Mouse (Mus musculus) limb, embryonic 10.5 days (tissue): Measurements from ENCODE around the gene Sephs2. TPM values are rescaled to one million over a fixed set of nuclear protein-coding genes. Genes with fewer than 3 reads are reported as not detected.

Experiments used
- DNase-seq: peaks from one replicate; pipeline ENCODE4 v3.0.0-alpha.2; 2017; ENCODE audit warnings: low spot score
- H3K27ac ChIP-seq: fragments of 300-500 bp; sonication (generic); 2 replicates; pipeline ENCODE4 v1.5.1; 2016; ENCODE audit warnings: mild to moderate bottlenecking
- H3K27me3 ChIP-seq: fragments of 300-500 bp; sonication (generic); 2 replicates; pipeline ENCODE4 v1.6.1; 2016; ENCODE audit warnings: low read depth, mild to moderate bottlenecking; ENCODE audit not compliant: poor library complexity, severe bottlenecking
- H3K36me3 ChIP-seq: fragments of 300-500 bp; sonication (generic); 2 replicates; pipeline ENCODE4 v1.6.1; 2016; ENCODE audit warnings: mild to moderate bottlenecking, moderate library complexity
- H3K4me1 ChIP-seq: fragments of 300-500 bp; sonication (generic); 2 replicates; pipeline ENCODE4 v1.6.1; 2016
- H3K4me3 ChIP-seq: fragments of 300-500 bp; sonication (generic); 2 replicates; pipeline ENCODE4 v1.5.1; 2016; ENCODE audit warnings: mild to moderate bottlenecking, moderate library complexity
- H3K9me3 ChIP-seq: fragments of 300-500 bp; sonication (generic); replicated peaks from 2 replicates; pipeline ENCODE4 v1.6.1; 2016; ENCODE audit warnings: mild to moderate bottlenecking
- WGBS: fragments of 180-500 bp; shearing (Covaris S2); methylation state at CpG from one replicate; pipeline ENCODE4 v1.1.7; 2016; 5-methylcytosine and 5-hydroxymethylcytosine counted together
- polyA plus RNA-seq: library from polyadenylated mRNA; unstranded; fragments of >200 nt; fragmentation: Nextera tagmentation; extraction: Ambion mirVana; gene quantifications from 2 replicates; pipeline ENCODE4 v1.2.1, GENCODE M21; 2016

Gene Sephs2
- polyA plus RNA-seq, 1 experiment from 2014 or later = 89.7 TPM

- Histone ChIP-seq H3K9me3 (peaks cover 12% of the 10 kb centered on the region; the same call in 1 of the 2 replicates), H3K27me3 (no peaks in the 10 kb centered on the region), H3K4me1 (no peaks in the 10 kb centered on the region), H3K27ac (no peak overlapping the region), H3K36me3 (no peaks in the 10 kb centered on the region), H3K4me3 (no peak overlapping the region)
- 84% methylated on average over 1 of the region's 1 CpGs for WGBS
- no peak for DNase-seq
Observed at GRCm38 (mm10) chr7:127287940-127288339, 14.1 kb upstream of the Sephs2 start.

- 79% methylated on average over 6 of the region's 10 CpGs for WGBS
- no peak for DNase-seq
Observed at GRCm38 (mm10) chr7:127285154-127285553, 11.3 kb upstream of the Sephs2 start.

GRCm38 (mm10) chr7:127282190-127282589, 8.3 kb upstream of the Sephs2 start:
- Histone ChIP-seq H3K9me3 (0 out of 2 replicates have a peak, but pooled peaks cover 2% of the 10 kb centered on the region), H3K36me3 (no peaks in the 10 kb centered on the region), H3K4me1 (no peaks in the 10 kb centered on the region), H3K27ac (no peak overlapping the region), H3K4me3 (no peak overlapping the region), H3K27me3 (no peaks in the 10 kb centered on the region)
- WGBS = 91% methylated on average over 2 of the region's 2 CpGs
- DNase-seq = no peak

More at GRCm38 (mm10) chr7:127285154-127285553, 11.3 kb upstream of the Sephs2 start:
- no peaks in the 10 kb centered on the region for H3K27me3 ChIP-seq
- H3K4me1 ChIP-seq = no peaks in the 10 kb centered on the region
- no peak overlapping the region for H3K27ac ChIP-seq
- no peak overlapping the region for H3K4me3 ChIP-seq
- H3K9me3 ChIP-seq = peaks cover 12% of the 10 kb centered on the region; the same call in 1 of the 2 replicates
- H3K36me3 ChIP-seq = no peaks in the 10 kb centered on the region

- no peak for DNase-seq
- Histone ChIP-seq H3K27me3 (no peaks in the 10 kb centered on the region), H3K36me3 (no peaks in the 10 kb centered on the region), H3K9me3 (no peaks in the 10 kb centered on the region), H3K4me3 (no peak overlapping the region), H3K4me1 (no peaks in the 10 kb centered on the region), H3K27ac (no peak overlapping the region)
- 73% methylated on average over 4 of the region's 4 CpGs for WGBS
Observed at GRCm38 (mm10) chr7:127281114-127281513, 7.3 kb upstream of the Sephs2 start.

- WGBS = 74% methylated on average over 3 of the region's 3 CpGs
- no peaks in the 10 kb centered on the region for H3K4me1 ChIP-seq
- no peaks in the 10 kb centered on the region for H3K36me3 ChIP-seq
- H3K4me3 ChIP-seq = no peak overlapping the region
- no peaks in the 10 kb centered on the region for H3K9me3 ChIP-seq
- no peaks in the 10 kb centered on the region for H3K27me3 ChIP-seq
- H3K27ac ChIP-seq = no peak overlapping the region
- DNase-seq = no peak
Observed at GRCm38 (mm10) chr7:127280092-127280491, 6.2 kb upstream of the Sephs2 start.

- Histone ChIP-seq H3K4me1 (peaks cover 8% of the 10 kb centered on the region), H3K9me3 (no peaks in the 10 kb centered on the region), H3K27ac (peak overlapping the region; percentile 30; the same call in 1 of the 2 replicates), H3K27me3 (no peaks in the 10 kb centered on the region), H3K4me3 (no peak overlapping the region), H3K36me3 (no peaks in the 10 kb centered on the region)
- peak; percentile 44 for DNase-seq
- 25% methylated on average over 8 of the region's 8 CpGs for WGBS
Observed at GRCm38 (mm10) chr7:127278311-127278710, 4.5 kb upstream of the Sephs2 start.

- H3K4me1 ChIP-seq = peaks cover 15% of the 10 kb centered on the region
- H3K9me3 ChIP-seq = no peaks in the 10 kb centered on the region
- H3K27me3 ChIP-seq = no peaks in the 10 kb centered on the region
- 66% methylated on average over 5 of the region's 5 CpGs for WGBS
- H3K4me3 ChIP-seq = no peak overlapping the region
- no peak for DNase-seq
- H3K27ac ChIP-seq = no peak overlapping the region
- H3K36me3 ChIP-seq = peaks cover 17% of the 10 kb centered on the region
Observed at GRCm38 (mm10) chr7:127276519-127276961, 2.7 kb upstream of the Sephs2 start.

GRCm38 (mm10) chr7:127273118-127273923, 534 bp downstream of the Sephs2 start:
- Histone ChIP-seq H3K36me3 (peaks cover 45% of the 10 kb centered on the region), H3K4me3 (peak overlapping the region; percentile 93), H3K27ac (peak overlapping the region; percentile 96), H3K27me3 (no peaks in the 10 kb centered on the region), H3K4me1 (peaks cover 15% of the 10 kb centered on the region), H3K9me3 (0 out of 2 replicates have a peak, but pooled peaks cover 3% of the 10 kb centered on the region)
- DNase-seq = no peak
- 18% methylated on average over 50 of the region's 50 CpGs for WGBS

GRCm38 (mm10) chr7:127272566-127272965, 1.3 kb downstream of the Sephs2 start:
- H3K4me3 ChIP-seq = peak overlapping the region; percentile 93
- no peaks in the 10 kb centered on the region for H3K27me3 ChIP-seq
- H3K36me3 ChIP-seq = peaks cover 47% of the 10 kb centered on the region
- H3K4me1 ChIP-seq = peaks cover 15% of the 10 kb centered on the region
- 98% methylated on average over 15 of the region's 15 CpGs for WGBS
- DNase-seq = no peak
- 0 out of 2 replicates have a peak, but pooled peaks cover 3% of the 10 kb centered on the region for H3K9me3 ChIP-seq
- H3K27ac ChIP-seq = no peak overlapping the region

GRCm38 (mm10) chr7:127271093-127271492, 2.8 kb downstream of the Sephs2 start:
- no peak for DNase-seq
- Histone ChIP-seq H3K36me3 (peaks cover 47% of the 10 kb centered on the region), H3K27ac (no peak overlapping the region), H3K4me3 (no peak overlapping the region), H3K4me1 (peaks cover 15% of the 10 kb centered on the region), H3K9me3 (0 out of 2 replicates have a peak, but pooled peaks cover 3% of the 10 kb centered on the region), H3K27me3 (no peaks in the 10 kb centered on the region)
- WGBS = 92% methylated on average over 4 of the region's 4 CpGs

- Histone ChIP-seq H3K4me3 (no peak overlapping the region), H3K9me3 (0 out of 2 replicates have a peak, but pooled peaks cover 3% of the 10 kb centered on the region), H3K27me3 (no peaks in the 10 kb centered on the region), H3K4me1 (peaks cover 15% of the 10 kb centered on the region), H3K36me3 (peaks cover 47% of the 10 kb centered on the region), H3K27ac (no peak overlapping the region)
- no peak for DNase-seq
- WGBS = 94% methylated on average over 5 of the region's 5 CpGs
Observed at GRCm38 (mm10) chr7:127270666-127271065, 3.2 kb downstream of the Sephs2 start.

GRCm38 (mm10) chr7:127270256-127270655, 3.6 kb downstream of the Sephs2 start:
- H3K4me3 ChIP-seq = no peak overlapping the region
- DNase-seq = no peak
- 89% methylated on average over 2 of the region's 2 CpGs for WGBS

GRCm38 (mm10) chr7:127263526-127263925, 10.3 kb downstream of the Sephs2 start:
- 90% methylated on average over 3 of the region's 3 CpGs for WGBS

More at GRCm38 (mm10) chr7:127270256-127270655, 3.6 kb downstream of the Sephs2 start:
- Histone ChIP-seq H3K27ac (no peak overlapping the region), H3K27me3 (no peaks in the 10 kb centered on the region), H3K4me1 (peaks cover 15% of the 10 kb centered on the region), H3K9me3 (0 out of 2 replicates have a peak, but pooled peaks cover 3% of the 10 kb centered on the region), H3K36me3 (peaks cover 47% of the 10 kb centered on the region)

More at GRCm38 (mm10) chr7:127263526-127263925, 10.3 kb downstream of the Sephs2 start:
- no peak for DNase-seq
- Histone ChIP-seq H3K9me3 (no peaks in the 10 kb centered on the region), H3K27me3 (no peaks in the 10 kb centered on the region), H3K36me3 (peaks cover 12% of the 10 kb centered on the region), H3K27ac (no peak overlapping the region), H3K4me1 (peaks cover 21% of the 10 kb centered on the region), H3K4me3 (no peak overlapping the region)
